ENCODE assay signal across 8 mouse cellular contexts in genomic region chr10:23348893-23349391, GRCm38 (mm10). TPM values are rescaled to one million over a fixed set of nuclear protein-coding genes. Genes with fewer than 3 reads are reported as not detected.
DNase-seq lines count a peak whose midpoint lies in the region; ATAC-seq and TF ChIP-seq lines count a peak whose summit lies in the region.

No protein-coding gene starts in this region.

- no peak overlapping the region for H3K27ac ChIP-seq in kidney, adult 2 months (ENCODE audit: insufficient read depth, low read depth, low read length)
- H3K27ac ChIP-seq in embryonic facial prominence, embryonic 14.5 days (replicated peaks; ENCODE audit: low read depth, low read length): peak overlapping the region; percentile 89
- H3K27ac ChIP-seq in hindbrain, embryonic 13.5 days: no peak overlapping the region
- H3K27ac ChIP-seq in midbrain, embryonic 11.5 days (ENCODE audit: low read depth, low read length): no peak overlapping the region

- peak; percentile 9; the same call in 1 of the 2 replicates for ATAC-seq in embryonic facial prominence, embryonic 14.5 days (ENCODE audit: low read depth)
- peak; percentile 16; the same call in 1 of the 2 replicates for ATAC-seq in hindbrain, embryonic 13.5 days (ENCODE audit: low FRiP score)
- peak; percentile 36 for ATAC-seq in midbrain, embryonic 11.5 days (ENCODE audit: low FRiP score)
- no peak for ATAC-seq in erythroblast, adult 5-6 weeks (replicated peaks; ENCODE audit: low FRiP score, poor library complexity, severe bottlenecking)
- ATAC-seq in activated CD4-positive, CD25-positive, alpha-beta regulatory T cell, adult 4 months: no peak

- peak overlapping the region; percentile 81 for H3K9ac ChIP-seq in embryonic facial prominence, embryonic 14.5 days (ENCODE audit: low read depth, low read length)
- H3K9ac ChIP-seq in hindbrain, embryonic 13.5 days: peak overlapping the region; percentile 72
- H3K9ac ChIP-seq in midbrain, embryonic 11.5 days (ENCODE audit: low read length): peak overlapping the region; percentile 74

- no peak for TF ChIP-seq POLR2A in kidney, adult 2 months (IDR thresholded peaks at IDR 0.05; ENCODE audit: low read depth, low read length)

- no peaks in the 10 kb centered on the region for H3K36me3 ChIP-seq in kidney, adult 2 months (ENCODE audit: control insufficient read depth, insufficient read depth, low read length)
- no peaks in the 10 kb centered on the region for H3K36me3 ChIP-seq in embryonic facial prominence, embryonic 14.5 days (ENCODE audit: control insufficient read depth, insufficient read depth, low read length)
- H3K36me3 ChIP-seq in hindbrain, embryonic 13.5 days: no peaks in the 10 kb centered on the region
- H3K36me3 ChIP-seq in midbrain, embryonic 11.5 days (ENCODE audit: control insufficient read depth, insufficient read depth, low read length): no peaks in the 10 kb centered on the region

- no peak for DNase-seq in kidney, adult 2 months
- DNase-seq in kidney, adult 11 months: no peak
- DNase-seq in Muller cell, postnatal 12 days (ENCODE audit: inconsistent ontology term): peak; percentile 56
- DNase-seq in embryonic facial prominence, embryonic 14.5 days (ENCODE audit: low spot score): no peak
- peak; percentile 95 for DNase-seq in midbrain, embryonic 11.5 days (ENCODE audit: low spot score, missing footprints)

- H3K4me2 ChIP-seq in embryonic facial prominence, embryonic 14.5 days (ENCODE audit: low read depth, low read length): peak overlapping the region; percentile 86
- peak overlapping the region; percentile 91 for H3K4me2 ChIP-seq in hindbrain, embryonic 13.5 days
- H3K4me2 ChIP-seq in midbrain, embryonic 11.5 days: peak overlapping the region; percentile 95

- peak overlapping the region; percentile 49 for H3K4me3 ChIP-seq in kidney, adult 2 months (ENCODE audit: insufficient read depth, low read depth, low read length)
- peak overlapping the region; percentile 65 for H3K4me3 ChIP-seq in embryonic facial prominence, embryonic 14.5 days (ENCODE audit: low read depth, low read length)
- peak overlapping the region; percentile 58 for H3K4me3 ChIP-seq in hindbrain, embryonic 13.5 days
- peak overlapping the region; percentile 64 for H3K4me3 ChIP-seq in midbrain, embryonic 11.5 days (ENCODE audit: low read depth, low read length)

- 2% methylated on average over 22 of the region's 22 CpGs for WGBS in kidney, adult 2 months
- WGBS in embryonic facial prominence, embryonic 14.5 days: 0% methylated on average over 21 of the region's 22 CpGs
- WGBS in hindbrain, embryonic 13.5 days: under 1% methylated on average over 22 of the region's 22 CpGs
- WGBS in midbrain, embryonic 11.5 days: under 1% methylated on average over 22 of the region's 22 CpGs

- no peaks in the 10 kb centered on the region for H3K9me3 ChIP-seq in embryonic facial prominence, embryonic 14.5 days (ENCODE audit: control insufficient read depth, low read length)
- no peaks in the 10 kb centered on the region for H3K9me3 ChIP-seq in hindbrain, embryonic 13.5 days
- no peaks in the 10 kb centered on the region for H3K9me3 ChIP-seq in midbrain, embryonic 11.5 days (ENCODE audit: control insufficient read depth, low read length)

- H3K4me1 ChIP-seq in kidney, adult 2 months (ENCODE audit: control insufficient read depth, insufficient read depth, low read length): no peaks in the 10 kb centered on the region
- peaks cover 7% of the 10 kb centered on the region; the same call in 1 of the 2 replicates for H3K4me1 ChIP-seq in embryonic facial prominence, embryonic 14.5 days (ENCODE audit: control insufficient read depth, insufficient read depth, low read length)
- H3K4me1 ChIP-seq in hindbrain, embryonic 13.5 days (replicated peaks): peaks cover 24% of the 10 kb centered on the region
- peaks cover 16% of the 10 kb centered on the region for H3K4me1 ChIP-seq in midbrain, embryonic 11.5 days (ENCODE audit: control insufficient read depth, insufficient read depth, low read length)

- no peaks in the 10 kb centered on the region for H3K27me3 ChIP-seq in kidney, adult 2 months (replicated peaks; ENCODE audit: control insufficient read depth, insufficient read depth, low read length)
- H3K27me3 ChIP-seq in embryonic facial prominence, embryonic 14.5 days (replicated peaks; ENCODE audit: control insufficient read depth, insufficient read depth, low read length): 0 out of 2 replicates have a peak, but pooled peaks cover 4% of the 10 kb centered on the region
- H3K27me3 ChIP-seq in hindbrain, embryonic 13.5 days: peaks cover 34% of the 10 kb centered on the region
- peaks cover 18% of the 10 kb centered on the region for H3K27me3 ChIP-seq in midbrain, embryonic 11.5 days (ENCODE audit: control insufficient read depth, insufficient read depth, low read length)

- no peak for TF ChIP-seq CTCF in kidney, adult 2 months (conservative IDR thresholded peaks at IDR 0.05; ENCODE audit: insufficient read depth, insufficient read length, low read depth, low read length)

RNA-seq across cellular contexts. Expression of gene Eya4, which starts 1.6 kb away (rescaled TPM):
- polyA plus RNA-seq in kidney, adult 2 months (2012; rRNA removed): 0.47 and 0.73 TPM in 2 replicates
- 11.0 and 12.0 TPM in 2 replicates for polyA plus RNA-seq in embryonic facial prominence, embryonic 14.5 days (2014; fragmentation: Nextera tagmentation; extraction: Ambion mirVana)
- polyA plus RNA-seq in hindbrain, embryonic 13.5 days (2015; fragmentation: Nextera tagmentation; extraction: Ambion mirVana): 1.2 TPM in 2 replicates
- polyA plus RNA-seq in midbrain, embryonic 11.5 days (2014; fragmentation: Nextera tagmentation; extraction: Ambion mirVana): 1.7 and 2.0 TPM in 2 replicates
- total RNA-seq in erythroblast, adult 5-6 weeks (2015; ENCODE audit: low replicate concordance): not detected in 2 replicates
- not detected in 2 replicates for total RNA-seq in erythroblast, adult 5-6 weeks (2017; ENCODE audit: low replicate concordance)
- under 1 TPM in 1 of 2 experiments, not detected in 1; 0.56 TPM for polyA plus RNA-seq in activated CD4-positive, CD25-positive, alpha-beta regulatory T cell, adult 4 months (2017; shearing (Covaris generic))

Comparison
In these comparisons a context has a peak if more than half of its experiments do, and no peak if none do; other contexts are left out.
1. DNase-seq: peak in Muller cell, postnatal 12 days (single experiment) and midbrain, embryonic 11.5 days (single experiment); none in kidney, adult 2 months (single experiment), kidney, adult 11 months (single experiment) and embryonic facial prominence, embryonic 14.5 days (single experiment).
2. ATAC-seq: peak in embryonic facial prominence, embryonic 14.5 days (single experiment), hindbrain, embryonic 13.5 days (single experiment) and midbrain, embryonic 11.5 days (single experiment); none in erythroblast, adult 5-6 weeks (single experiment) and activated CD4-positive, CD25-positive, alpha-beta regulatory T cell, adult 4 months (single experiment).
3. Peak in every context shown above with its lines, with median percentiles within 50 percentile points of each other: H3K4me3 ChIP-seq, H3K4me2 ChIP-seq and H3K9ac ChIP-seq.